Mouse (Mus musculus) ES-Bruce4 (cell line): Measurements from ENCODE around the gene Inip.

Experiments used
- CTCF ChIP-seq: IDR thresholded peaks from one replicate; pipeline ENCODE4 v1.8.1; 2011; ENCODE audit warnings: low read depth, low read length
- EP300 ChIP-seq: IDR thresholded peaks from 2 replicates; pipeline ENCODE4 v1.6.1; 2011; ENCODE audit warnings: low read depth, low read length; ENCODE audit not compliant: insufficient read depth

DNA sequence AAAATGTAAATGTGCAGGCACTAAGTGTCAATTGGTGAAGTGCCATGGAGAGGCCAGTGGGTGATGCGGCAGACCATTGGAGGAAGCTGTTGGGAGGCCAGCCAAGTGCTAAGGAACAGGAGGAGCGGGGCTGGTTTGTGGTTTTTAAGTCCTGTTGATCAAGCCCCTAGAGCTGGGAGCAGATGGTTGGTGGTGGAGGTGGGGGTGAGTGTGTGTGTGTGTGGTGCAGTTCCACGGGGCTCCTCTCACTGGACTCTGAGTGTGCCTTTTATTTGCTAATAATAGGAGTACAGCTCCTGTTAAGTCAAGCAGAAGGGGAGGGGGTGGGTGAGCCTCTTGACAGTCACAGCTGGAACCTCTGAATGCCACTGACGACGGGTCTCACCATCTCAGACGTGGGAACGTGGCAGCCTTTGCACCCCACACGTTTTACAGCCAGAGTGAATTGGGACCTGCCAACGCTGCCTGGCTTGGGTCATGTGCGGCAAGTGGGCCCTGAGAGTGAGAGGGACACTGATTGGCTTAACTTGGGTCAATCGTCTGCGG, 18.2 kb upstream of the Inip start:
- TF ChIP-seq CTCF: no peak
- TF ChIP-seq EP300: no peak
